Mouse (Mus musculus) retina, postnatal 1 day (tissue): Measurements from ENCODE around the gene Notch1.
A peak's percentile ranks its signal among the peaks of the same experiment; 100 is the strongest.

Experiments
- DNase-seq: peaks from one replicate; pipeline ENCODE4 v3.0.0-alpha.2; 2012

Notch1 gene

DNA sequence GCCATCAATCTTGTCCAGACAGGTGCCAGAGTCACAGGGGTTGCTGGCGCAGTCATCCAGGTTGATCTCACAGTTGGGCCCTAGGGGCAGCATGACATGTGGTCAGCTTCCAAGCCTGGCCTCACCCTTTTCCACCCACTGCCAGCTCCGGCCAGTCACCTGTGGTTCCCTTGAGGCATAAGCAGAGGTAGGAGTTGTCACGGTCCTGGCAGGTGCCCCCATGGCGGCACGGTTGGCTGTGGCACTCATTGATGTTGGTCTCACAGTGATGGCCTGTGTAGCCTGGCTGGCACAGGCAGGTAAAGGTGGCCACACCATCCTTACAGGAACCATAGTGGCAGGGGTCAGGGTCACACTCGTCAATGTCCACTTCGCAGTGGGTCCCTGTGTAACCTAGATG is 38.6 kb downstream of the Notch1 start:
- DNase-seq = no peak

DNA sequence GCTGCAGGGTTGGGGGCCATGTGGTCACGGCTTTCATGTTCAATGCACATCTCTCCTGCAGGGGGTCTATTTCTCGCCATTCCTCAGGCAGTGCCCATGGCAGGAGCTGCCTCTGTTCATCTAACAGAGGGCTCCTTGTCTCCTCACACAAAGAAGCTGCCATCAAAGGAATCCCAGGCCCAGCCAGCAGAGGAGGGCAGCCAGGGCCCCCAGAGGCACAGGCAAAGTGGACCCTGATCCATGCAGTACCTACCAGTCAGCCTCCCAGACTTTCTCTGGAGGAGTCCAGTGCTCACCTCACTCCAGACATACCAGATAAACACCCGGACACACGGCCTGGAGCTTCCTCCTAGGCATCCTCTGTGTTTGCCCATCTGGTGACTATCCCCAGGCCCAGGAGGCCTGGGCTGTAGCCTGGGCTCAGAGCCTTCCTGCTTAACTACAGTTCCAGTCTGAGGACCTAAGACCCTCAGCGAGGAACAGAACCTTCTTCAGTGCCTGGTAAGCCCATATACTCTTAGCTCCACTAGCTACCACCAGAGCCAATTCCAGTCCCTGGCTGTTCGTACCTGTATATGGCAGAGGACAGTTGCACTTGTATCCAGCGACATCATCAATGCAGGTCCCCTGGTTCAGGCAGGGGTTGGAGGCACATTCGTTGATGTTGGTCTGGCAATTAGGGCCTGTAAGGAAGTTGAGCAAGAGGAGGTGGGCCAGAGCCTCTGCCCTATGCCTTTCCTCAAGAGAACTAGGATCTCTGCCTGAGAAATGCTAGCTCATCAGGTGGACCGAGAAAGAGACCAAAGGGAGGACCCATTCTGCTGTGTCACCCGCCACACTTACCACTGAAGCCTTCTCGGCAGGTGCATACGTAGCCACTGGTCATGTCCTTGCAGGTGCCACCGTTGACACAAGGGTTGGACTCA is 40.7 kb downstream of the Notch1 start:
- peak; percentile 66 for DNase-seq

DNA sequence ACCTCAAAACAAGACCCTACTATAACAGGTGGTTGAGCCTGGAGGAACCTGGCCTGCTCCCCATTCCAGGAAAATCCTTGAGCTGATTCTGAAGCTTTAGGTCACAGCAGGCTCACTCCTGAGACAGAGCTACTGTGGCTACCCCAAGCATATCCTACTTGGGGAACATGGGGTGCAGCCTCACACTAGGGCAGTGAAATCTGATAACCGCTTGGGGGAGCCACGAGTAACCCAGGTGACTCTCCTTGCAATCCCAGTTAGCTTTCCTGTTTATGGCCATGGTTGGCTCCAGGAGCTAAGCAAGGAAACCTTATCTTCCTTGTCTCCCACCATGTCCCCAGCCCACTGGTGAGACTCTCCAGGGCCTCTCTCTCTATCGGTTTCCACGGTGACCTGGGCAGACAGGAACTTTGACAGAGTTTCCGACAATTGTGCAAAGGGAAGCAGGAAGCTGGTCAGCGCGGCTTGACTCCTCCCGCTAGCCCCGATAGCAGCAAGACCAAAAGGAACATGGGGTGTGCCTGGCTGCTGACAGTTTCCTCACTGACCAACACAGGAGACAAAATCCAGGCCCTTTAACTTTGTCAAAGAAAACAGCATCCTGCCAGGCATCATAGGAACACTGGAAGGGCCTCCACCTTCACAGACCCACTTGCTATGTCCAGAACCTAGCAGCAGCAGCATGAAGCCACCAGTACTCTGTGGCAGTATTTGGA is 41.5 kb downstream of the Notch1 start:
- no peak for DNase-seq

- no peak for DNase-seq
Measured at GRCm38 (mm10) chr2:26472312-26473090, 44.0 kb downstream of the Notch1 start.

DNA sequence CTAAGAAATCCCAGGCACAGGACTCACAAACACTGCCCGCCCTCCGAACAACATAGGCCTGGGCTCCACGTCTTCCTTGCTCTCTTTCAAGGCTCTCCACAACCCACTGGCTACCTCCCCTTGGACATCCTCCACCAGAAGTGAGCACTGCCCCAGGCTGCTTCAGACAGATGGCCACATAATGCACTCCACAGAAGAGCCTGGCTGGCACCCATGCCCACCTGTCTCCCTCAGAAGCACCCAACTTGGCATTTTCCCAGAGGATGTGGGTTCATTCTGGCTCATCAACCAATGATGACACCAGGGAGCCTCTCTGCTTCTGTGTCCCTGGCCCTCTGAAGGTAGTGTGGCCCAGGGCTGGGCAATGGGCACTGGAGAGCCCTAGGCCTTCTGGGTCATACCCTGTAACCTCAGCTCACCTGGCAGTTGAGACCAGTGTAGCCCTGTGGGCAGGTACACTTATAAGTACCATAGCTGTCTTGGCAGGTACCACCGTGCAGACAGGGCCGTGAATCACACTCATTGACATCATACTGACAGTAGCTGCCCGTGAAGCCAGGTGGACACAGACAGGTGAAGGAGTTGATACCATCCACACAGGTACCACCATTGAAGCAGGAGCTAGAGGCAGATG is 44.7 kb downstream of the Notch1 start:
- DNase-seq = no peak

DNA sequence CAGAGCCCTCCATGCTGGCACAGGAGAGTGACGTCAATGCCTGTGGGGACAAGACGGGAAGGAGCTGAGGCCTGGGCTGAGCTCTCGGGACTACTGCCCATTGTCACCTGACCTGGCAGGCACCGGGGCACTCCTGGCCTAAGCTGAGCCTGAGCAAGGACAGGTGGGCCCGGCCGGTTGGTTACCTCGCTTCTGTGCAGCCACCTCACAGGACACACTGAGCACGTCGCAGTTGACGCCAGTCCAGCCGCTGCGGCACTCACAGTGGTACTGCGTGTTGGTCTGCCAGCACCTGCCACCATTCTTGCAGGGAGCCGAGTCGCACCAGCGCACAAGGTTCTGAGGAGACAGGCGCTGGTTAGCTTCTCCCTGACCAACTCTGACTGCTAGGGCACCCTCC is 45.5 kb downstream of the Notch1 start:
- DNase-seq = no peak

- DNase-seq = no peak
Measured at GRCm38 (mm10) chr2:26468376-26468775, 48.1 kb downstream of the Notch1 start.

DNA sequence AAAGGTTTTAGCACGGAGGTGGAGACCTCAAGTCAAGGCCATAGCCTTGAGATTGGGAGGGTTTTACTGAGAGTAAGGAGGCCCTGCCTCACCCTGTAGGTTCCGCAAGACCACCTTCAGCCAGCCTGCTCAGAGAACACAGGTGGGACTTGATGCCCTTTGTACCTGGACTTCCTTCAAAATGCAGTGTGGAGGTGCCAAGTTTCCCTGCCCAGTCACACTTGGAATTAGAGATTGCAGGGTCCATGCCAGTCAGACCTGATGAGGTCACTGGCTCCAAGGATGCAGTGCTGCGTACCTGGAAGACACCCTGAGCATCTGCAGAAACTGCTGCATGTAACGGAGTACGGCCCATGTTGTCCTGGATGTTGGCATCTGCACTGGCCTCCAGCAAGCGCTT is 53.1 kb downstream of the Notch1 start:
- no peak for DNase-seq

DNA sequence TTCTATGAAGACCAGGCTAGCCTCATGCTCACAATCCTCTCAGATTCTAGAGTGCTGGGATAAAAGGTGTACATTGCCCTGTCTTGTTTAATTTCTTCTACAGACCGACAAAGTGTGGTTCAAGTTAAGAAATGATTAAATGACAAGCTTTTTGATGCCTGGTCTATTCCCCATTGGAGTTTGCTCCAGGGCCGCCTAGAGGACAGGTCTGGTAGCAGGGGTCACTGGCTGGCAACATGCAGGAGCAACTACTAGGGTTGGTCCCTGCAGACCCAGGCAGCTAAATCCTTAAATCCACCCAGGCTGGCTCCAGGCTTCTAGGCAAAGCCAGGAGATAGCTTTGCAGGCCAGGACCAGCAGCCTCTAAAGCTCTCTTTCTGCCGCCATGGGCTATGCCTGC is 53.5 kb downstream of the Notch1 start:
- no peak for DNase-seq

DNA sequence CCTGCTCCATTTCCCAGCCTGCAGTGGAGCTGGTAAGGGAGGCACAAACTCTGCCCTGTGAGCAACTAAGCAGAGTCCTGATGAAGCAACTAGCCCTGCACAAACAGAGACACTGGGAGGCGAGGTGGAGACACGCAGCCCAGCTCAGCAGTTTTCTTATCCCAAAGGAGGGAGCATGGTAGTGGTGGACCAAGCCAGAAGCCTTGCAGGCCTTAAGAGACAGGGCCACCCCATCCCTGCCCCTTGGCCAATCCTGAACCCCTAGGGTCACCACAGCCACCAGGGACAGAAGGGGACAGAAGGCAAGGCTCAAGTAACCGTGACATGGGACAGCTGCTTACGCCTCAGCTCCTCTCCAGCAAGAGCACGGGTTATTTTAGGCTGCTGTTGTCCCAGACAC is 54.8 kb downstream of the Notch1 start:
- no peak for DNase-seq

DNA sequence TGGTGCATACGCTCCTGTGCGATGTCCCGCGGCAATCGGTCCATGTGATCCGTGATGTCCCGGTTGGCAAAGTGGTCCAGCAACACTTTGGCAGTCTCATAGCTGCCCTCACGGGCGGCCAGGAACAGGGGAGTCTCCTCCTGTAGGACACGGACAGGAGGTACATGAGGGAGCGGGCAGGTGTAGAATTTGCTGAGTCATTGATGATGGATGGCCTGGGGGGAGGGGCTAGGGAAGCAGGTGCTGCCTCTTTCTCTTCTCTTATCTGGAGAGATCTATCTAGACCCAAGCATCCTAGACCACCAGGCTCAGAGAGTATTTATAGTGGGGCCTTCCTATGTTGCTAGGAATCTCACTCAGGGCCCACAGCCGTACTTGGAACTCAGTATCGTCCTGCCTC is 55.6 kb downstream of the Notch1 start:
- no peak for DNase-seq

DNA sequence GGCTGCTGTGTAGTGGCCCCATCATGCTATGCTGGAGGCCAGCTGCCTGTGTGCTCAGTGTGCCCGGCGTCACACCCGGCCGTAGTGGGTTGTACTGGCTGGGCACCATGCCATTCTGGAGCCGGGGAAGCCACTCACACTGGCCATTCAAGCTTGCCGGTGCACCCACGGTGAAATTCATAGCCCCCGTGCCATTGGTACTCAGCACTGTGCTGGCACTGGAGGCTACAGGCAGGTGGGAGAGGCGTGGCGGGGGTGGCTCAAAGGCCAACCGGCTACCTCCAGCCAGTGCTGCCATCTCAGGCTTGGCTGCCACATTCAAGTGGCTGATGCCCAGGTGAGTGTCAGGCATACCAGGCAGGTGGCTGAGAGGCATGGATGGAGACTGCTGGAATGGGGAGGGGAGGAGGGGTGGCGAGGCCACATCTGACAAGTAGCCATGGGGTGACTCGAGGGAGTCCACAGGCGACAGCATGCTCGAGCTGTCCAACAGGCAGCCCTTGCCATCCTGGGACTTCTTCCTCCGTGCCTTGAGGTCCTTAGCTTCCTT is 56.3 kb downstream of the Notch1 start:
- no peak for DNase-seq

GRCm38 (mm10) chr2:26459478-26459877 is 57.0 kb downstream of the Notch1 start:
- peak; percentile 50 for DNase-seq

DNA sequence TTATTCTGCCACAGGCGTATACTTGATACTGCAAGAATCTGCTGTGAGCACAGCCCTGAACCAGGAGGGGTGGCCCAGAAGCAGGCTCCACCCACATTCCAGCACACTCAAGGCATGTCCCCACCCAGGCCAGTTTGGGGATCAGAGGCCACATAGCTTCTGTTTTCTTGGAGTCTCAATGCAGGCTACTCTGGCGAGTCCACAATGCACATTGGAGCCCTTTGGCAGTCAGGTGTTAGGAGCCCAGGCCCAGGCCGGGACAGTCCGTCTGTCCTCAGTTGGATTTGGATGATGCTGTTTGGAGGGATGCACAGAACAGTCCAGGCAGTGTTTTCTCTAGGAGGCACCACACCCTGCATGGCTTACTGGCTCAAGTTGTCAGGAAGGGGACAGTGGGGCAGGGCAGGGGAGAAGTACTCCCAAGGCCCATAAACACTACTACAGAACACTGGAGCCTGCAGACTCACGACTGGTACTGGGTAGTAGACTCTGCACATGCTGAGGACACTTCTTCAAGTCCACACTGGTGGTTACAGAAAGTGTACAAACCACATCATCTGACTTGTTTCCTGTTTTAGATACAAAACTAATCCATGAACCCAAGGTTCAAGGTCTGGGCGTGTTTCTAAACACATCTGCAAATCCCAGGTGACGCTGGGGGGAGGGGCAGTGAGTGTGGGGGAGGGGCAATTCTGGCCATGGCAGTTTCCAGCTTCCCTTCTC is 57.9 kb downstream of the Notch1 start:
- DNase-seq = no peak

- DNase-seq = peak; percentile 82
Measured at GRCm38 (mm10) chr2:26449121-26450060, 67.1 kb downstream of the Notch1 start.

- no peak for DNase-seq
Measured at GRCm38 (mm10) chr2:26447451-26447850, 69.0 kb downstream of the Notch1 start.

DNA sequence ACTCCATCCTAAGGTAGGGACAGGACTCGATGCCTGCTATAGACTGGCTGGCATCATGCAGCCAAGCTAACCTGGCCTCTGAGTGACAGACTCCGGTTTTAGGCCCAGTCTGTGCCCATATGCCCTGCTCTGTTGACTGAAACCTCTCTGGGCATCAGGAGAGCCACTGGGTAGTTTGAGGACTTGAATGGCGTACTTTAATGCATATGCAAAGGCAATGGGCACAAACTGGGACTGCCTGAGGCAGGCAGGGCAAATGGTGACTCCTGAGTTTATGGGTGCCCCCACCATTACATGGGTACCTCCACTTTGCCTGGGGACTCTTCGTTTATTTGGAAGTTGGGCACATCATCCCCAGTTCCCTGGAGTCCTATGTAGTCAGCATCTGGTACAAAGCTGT is 69.8 kb downstream of the Notch1 start:
- no peak for DNase-seq

- DNase-seq = peak; percentile 97
Measured at GRCm38 (mm10) chr2:26445666-26446445, 70.6 kb downstream of the Notch1 start.

GRCm38 (mm10) chr2:26444946-26445665 is 71.4 kb downstream of the Notch1 start, which contains the start of gene Sec16a:
Gene Sec16a, minus strand, starts transcription at chr2:26445216.
- DNase-seq = peak; percentile 100
